Mouse (Mus musculus): ENCODE results near the gene Fbxl7. TPM values are rescaled to one million over a fixed set of nuclear protein-coding genes. Genes with fewer than 3 reads are reported as not detected.

The Fbxl7 gene
- polyA plus RNA-seq, 1 experiment from 2014 or later = 0.95 TPM

DNA sequence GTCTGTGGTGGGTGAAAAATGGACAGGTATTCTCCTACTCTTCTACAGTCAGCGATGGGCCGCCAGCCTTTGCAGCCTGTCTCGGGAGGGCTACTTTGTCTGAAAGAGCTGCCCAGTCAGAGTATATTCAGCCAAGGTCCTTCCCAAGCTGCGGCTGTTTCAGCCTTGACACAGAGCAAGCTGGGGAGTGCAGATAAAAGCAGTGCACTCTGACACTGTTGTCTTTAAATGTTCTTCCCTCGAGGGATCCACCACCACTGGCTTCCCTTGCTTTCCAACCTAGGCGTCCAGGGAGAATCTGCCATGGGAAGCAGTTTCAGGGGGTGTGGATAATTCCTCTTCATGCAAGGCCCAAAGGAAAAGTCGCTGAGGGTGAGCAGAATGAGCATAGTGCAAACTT lies 177.4 kb downstream of the Fbxl7 start:
- H3K27me3 ChIP-seq (ENCODE audit: insufficient read depth, low read length) = no peaks in the 10 kb centered on the region
- H3K9ac ChIP-seq (replicated peaks) = no peak overlapping the region
- TF ChIP-seq CTCF (IDR thresholded peaks at IDR 0.05; ENCODE audit: low read depth) (no peak), EP300 (IDR thresholded peaks at IDR 0.05; ENCODE audit: low read depth) (no peak)
- WGBS (ENCODE audit: insufficient replicate concordance) = 53% methylated on average over 7 of the region's 7 CpGs
- ATAC-seq = no peak
- DNase-seq = no peak
- H3K4me1 ChIP-seq (ENCODE audit: insufficient read depth) = no peaks in the 10 kb centered on the region
- no peak overlapping the region for H3K4me2 ChIP-seq (ENCODE audit: low read depth, low read length)
- H3K36me3 ChIP-seq (replicated peaks; ENCODE audit: insufficient read depth, low read length) = no peaks in the 10 kb centered on the region
- no peaks in the 10 kb centered on the region for H3K9me3 ChIP-seq (ENCODE audit: low read length)
- H3K4me3 ChIP-seq (ENCODE audit: low read depth, low read length) = no peak overlapping the region
- H3K27ac ChIP-seq (ENCODE audit: low read depth) = no peak overlapping the region

DNA sequence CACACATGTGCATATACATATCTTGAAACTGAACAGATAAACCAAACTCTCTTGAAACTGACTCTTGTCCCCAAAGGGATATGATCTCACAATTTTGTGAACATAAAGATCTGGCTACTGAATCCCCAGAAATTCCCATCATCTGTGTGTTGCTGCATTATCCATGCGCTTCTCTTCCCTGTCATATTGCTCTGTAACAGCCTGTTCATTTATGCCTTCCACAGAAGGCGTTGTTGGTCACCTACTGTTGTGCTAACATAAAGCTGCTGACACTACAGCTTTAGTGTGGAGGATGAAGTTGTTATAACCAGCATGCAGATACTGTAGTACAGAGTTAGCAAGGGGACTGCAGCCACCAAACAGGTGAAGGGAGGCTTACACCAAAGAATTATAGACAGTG lies 179.2 kb downstream of the Fbxl7 start:
- no peaks in the 10 kb centered on the region for H3K4me1 ChIP-seq (ENCODE audit: insufficient read depth)
- TF ChIP-seq CTCF (IDR thresholded peaks at IDR 0.05; ENCODE audit: low read depth) (no peak), EP300 (IDR thresholded peaks at IDR 0.05; ENCODE audit: low read depth) (no peak)
- no peak overlapping the region for H3K27ac ChIP-seq (ENCODE audit: low read depth)
- no peaks in the 10 kb centered on the region for H3K36me3 ChIP-seq (replicated peaks; ENCODE audit: insufficient read depth, low read length)
- H3K9me3 ChIP-seq (ENCODE audit: low read length) = no peaks in the 10 kb centered on the region
- H3K4me3 ChIP-seq (ENCODE audit: low read depth, low read length) = no peak overlapping the region
- DNase-seq = no peak
- H3K4me2 ChIP-seq (ENCODE audit: low read depth, low read length) = no peak overlapping the region
- no peak overlapping the region for H3K9ac ChIP-seq (replicated peaks)
- 81% methylated on average over 2 of the region's 2 CpGs for WGBS (ENCODE audit: insufficient replicate concordance)
- ATAC-seq = no peak
- H3K27me3 ChIP-seq (ENCODE audit: insufficient read depth, low read length) = no peaks in the 10 kb centered on the region

DNA sequence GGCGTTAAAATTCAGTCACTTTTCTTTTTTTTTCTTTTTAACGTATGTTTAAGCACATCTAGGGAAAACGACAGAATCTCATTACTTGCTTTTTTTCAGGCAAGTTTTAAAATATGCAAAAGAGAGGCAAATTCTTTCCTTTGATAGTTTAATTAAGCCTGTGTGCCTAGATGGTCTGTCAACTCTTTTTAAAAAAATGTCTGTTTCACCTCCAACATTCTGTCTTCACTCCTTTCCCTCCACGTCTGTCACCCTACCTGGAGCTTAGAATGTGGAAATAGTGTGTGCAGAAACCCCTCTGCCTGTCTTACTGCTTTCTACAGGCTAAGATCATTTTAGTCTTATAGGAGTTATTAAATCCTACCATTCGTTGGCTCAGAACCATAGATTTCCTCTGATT lies 179.7 kb downstream of the Fbxl7 start:
- H3K4me3 ChIP-seq (ENCODE audit: low read depth, low read length) = no peak overlapping the region
- H3K36me3 ChIP-seq (replicated peaks; ENCODE audit: insufficient read depth, low read length) = no peaks in the 10 kb centered on the region
- H3K27ac ChIP-seq (ENCODE audit: low read depth) = no peak overlapping the region
- no peaks in the 10 kb centered on the region for H3K9me3 ChIP-seq (ENCODE audit: low read length)
- H3K4me1 ChIP-seq (ENCODE audit: insufficient read depth) = no peaks in the 10 kb centered on the region
- H3K4me2 ChIP-seq (ENCODE audit: low read depth, low read length) = no peak overlapping the region
- H3K9ac ChIP-seq (replicated peaks) = no peak overlapping the region
- ATAC-seq = no peak
- TF ChIP-seq CTCF (IDR thresholded peaks at IDR 0.05; ENCODE audit: low read depth) = no peak
- TF ChIP-seq EP300 (IDR thresholded peaks at IDR 0.05; ENCODE audit: low read depth) = no peak
- H3K27me3 ChIP-seq (ENCODE audit: insufficient read depth, low read length) = no peaks in the 10 kb centered on the region
- DNase-seq = no peak
- 69% methylated on average over 5 of the region's 5 CpGs for WGBS (ENCODE audit: insufficient replicate concordance)

DNA sequence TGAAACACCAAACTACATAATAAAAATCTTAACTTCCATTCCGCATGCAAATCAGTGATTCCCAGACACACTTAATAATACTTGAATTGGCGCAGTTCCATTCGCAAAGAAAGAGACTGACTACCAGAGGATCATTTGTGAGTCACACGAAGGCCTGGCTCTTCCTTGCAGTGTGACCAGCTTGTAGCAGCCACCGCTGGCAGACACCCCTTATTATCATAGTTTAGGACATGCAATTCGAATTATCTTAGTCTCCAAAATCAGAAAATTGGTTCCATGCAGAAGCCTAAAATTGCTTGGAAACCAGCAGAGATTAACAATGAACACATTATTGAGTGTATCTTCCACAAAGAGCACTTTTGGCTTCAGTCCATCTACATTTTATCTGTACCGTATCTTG lies 183.1 kb downstream of the Fbxl7 start:
- no peak overlapping the region for H3K4me3 ChIP-seq (ENCODE audit: low read depth, low read length)
- no peak overlapping the region for H3K27ac ChIP-seq (ENCODE audit: low read depth)
- H3K36me3 ChIP-seq (replicated peaks; ENCODE audit: insufficient read depth, low read length) = no peaks in the 10 kb centered on the region
- H3K9me3 ChIP-seq (ENCODE audit: low read length) = no peaks in the 10 kb centered on the region
- no peaks in the 10 kb centered on the region for H3K27me3 ChIP-seq (ENCODE audit: insufficient read depth, low read length)
- ATAC-seq (no peak), DNase-seq (no peak)
- H3K4me2 ChIP-seq (ENCODE audit: low read depth, low read length) = no peak overlapping the region
- WGBS (ENCODE audit: insufficient replicate concordance) = 72% methylated on average over 7 of the region's 7 CpGs
- no peaks in the 10 kb centered on the region for H3K4me1 ChIP-seq (ENCODE audit: insufficient read depth)
- TF ChIP-seq CTCF (IDR thresholded peaks at IDR 0.05; ENCODE audit: low read depth) = no peak
- TF ChIP-seq EP300 (IDR thresholded peaks at IDR 0.05; ENCODE audit: low read depth) = no peak
- H3K9ac ChIP-seq (replicated peaks) = no peak overlapping the region

DNA sequence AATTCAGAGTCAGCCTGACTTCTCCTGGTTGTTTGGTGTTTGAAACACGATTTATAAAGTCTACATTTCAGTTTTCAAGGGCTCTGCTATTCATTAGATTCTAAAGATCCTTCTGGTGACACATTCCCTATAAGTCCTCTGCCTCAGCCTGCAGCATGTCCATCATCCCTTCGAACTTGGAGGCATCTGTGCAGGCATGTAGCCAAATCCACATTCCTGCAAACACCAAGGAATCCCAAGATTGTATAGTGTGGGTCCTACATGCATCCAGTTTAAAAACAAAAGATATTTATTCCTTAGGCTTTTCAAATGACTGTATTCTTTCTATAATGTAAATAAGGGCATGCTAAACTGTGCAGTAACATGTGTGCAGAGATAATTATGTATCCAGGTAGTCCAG lies 190.4 kb downstream of the Fbxl7 start:
- no peak overlapping the region for H3K27ac ChIP-seq (ENCODE audit: low read depth)
- no peak overlapping the region for H3K4me2 ChIP-seq (ENCODE audit: low read depth, low read length)

DNA sequence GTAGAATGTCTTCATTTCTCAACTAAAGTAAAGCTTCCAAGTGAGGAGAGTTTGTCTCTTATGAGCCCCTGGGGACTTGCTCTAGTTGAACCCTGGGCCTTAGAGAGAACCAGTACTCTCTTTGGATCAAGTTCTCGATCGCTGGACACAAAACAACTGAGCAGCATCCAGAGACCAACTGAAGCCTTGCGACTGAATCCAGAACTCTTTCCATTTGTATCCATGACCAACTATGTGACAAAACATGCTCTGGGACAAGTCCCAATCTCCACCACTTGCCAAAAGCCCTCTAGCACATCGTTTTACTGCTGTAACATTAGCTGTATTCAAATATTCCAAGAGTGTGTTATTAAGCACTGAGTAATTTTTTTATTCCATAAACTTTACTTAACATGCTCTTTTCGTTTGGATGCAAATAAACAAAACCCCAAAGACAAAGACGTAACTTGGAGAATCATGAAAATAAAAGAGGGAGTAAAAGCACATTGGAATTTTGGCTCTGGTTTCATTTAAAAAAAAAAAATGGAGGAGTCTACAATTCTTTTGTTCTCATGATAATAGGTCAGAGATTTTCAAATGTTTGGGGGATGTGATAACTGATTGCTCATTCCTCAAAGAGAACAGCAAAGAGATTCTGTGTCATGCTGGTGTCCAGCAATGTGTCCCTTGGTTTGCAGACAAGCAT lies 192.1 kb downstream of the Fbxl7 start:
- H3K36me3 ChIP-seq (replicated peaks; ENCODE audit: insufficient read depth, low read length) = no peaks in the 10 kb centered on the region
- no peak overlapping the region for H3K9ac ChIP-seq (replicated peaks)
- WGBS (ENCODE audit: insufficient replicate concordance) = 69% methylated on average over 6 of the region's 6 CpGs
- H3K4me3 ChIP-seq (ENCODE audit: low read depth, low read length) = no peak overlapping the region
- no peak for DNase-seq
- no peak overlapping the region for H3K4me2 ChIP-seq (ENCODE audit: low read depth, low read length)
- no peaks in the 10 kb centered on the region for H3K27me3 ChIP-seq (ENCODE audit: insufficient read depth, low read length)
- ATAC-seq = no peak
- no peaks in the 10 kb centered on the region for H3K9me3 ChIP-seq (ENCODE audit: low read length)
- TF ChIP-seq EP300 (IDR thresholded peaks at IDR 0.05; ENCODE audit: low read depth) (no peak), CTCF (IDR thresholded peaks at IDR 0.05; ENCODE audit: low read depth) (no peak)
- no peaks in the 10 kb centered on the region for H3K4me1 ChIP-seq (ENCODE audit: insufficient read depth)
- no peak overlapping the region for H3K27ac ChIP-seq (ENCODE audit: low read depth)

More for the DNA sequence above, 190.4 kb downstream of the Fbxl7 start:
- no peaks in the 10 kb centered on the region for H3K27me3 ChIP-seq (ENCODE audit: insufficient read depth, low read length)
- ATAC-seq (no peak), DNase-seq (no peak)
- H3K9ac ChIP-seq (replicated peaks) = no peak overlapping the region
- no peaks in the 10 kb centered on the region for H3K4me1 ChIP-seq (ENCODE audit: insufficient read depth)
- no peaks in the 10 kb centered on the region for H3K36me3 ChIP-seq (replicated peaks; ENCODE audit: insufficient read depth, low read length)
- H3K4me3 ChIP-seq (ENCODE audit: low read depth, low read length) = no peak overlapping the region
- no peaks in the 10 kb centered on the region for H3K9me3 ChIP-seq (ENCODE audit: low read length)
- 51% methylated on average over 2 of the region's 2 CpGs for WGBS (ENCODE audit: insufficient replicate concordance)
- TF ChIP-seq EP300 (IDR thresholded peaks at IDR 0.05; ENCODE audit: low read depth) (no peak), CTCF (IDR thresholded peaks at IDR 0.05; ENCODE audit: low read depth) (no peak)

All from liver, postnatal 0 days (tissue).